Mouse (Mus musculus) kidney, adult 8-10 months (tissue): ENCODE results near the gene Cdyl2.

Experiments used
- DNase-seq, 2 experiments: peaks; one replicate each; pipeline ENCODE4 v3.0.0; 2022

Cdyl2 gene

DNA sequence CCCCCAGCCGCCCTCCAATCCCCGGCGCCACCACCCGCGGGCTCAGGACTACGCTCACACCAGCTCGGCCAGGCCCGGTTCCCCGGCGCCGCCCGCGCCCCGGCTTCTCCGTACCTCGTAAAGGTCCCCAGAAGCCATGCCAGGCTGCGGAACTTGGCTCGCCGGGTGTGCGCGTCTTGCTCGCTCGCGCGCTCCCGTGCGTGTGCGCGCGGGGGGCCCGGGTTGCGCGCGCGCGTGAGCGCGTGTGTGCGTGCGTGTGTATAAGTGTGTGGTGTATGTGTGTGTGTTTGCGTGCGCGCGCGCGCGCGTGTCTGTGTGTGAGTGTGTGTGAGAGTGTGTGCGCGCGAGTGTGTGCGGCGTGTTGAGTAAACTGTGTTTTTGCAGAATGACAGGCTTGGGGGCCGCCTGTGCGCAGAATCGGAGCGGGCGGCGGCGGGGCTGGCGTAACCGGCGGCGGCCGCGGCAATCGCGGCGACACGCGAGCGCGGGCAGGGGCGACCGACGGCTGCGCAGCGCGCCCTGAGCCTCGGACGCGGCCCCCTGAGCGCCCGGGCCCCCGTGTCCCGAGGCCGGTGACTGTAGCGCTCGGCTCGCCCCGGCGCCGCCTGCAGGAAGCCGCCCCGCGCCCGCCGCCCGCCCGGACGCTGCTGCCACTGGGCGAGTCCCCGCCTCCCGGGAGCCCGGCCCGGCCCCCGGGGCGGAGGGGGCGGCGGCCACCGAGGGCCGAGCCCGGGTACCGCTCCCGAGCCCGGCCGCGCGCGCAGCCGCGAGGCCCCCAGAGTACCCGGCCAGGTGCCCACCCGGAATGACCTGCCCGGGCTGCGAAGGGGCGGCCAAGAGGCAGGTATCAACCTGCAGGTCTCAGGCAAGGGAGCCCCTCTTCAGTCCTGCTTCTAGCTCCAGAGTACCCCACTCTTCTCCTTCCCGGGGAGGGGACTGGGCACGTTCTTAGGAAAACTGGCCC lies at the start of gene Cdyl2:
Gene Cdyl2 (minus strand): TSS at position 308 of the 964 bp plus-strand sequence.
- peak; percentile 67 to 69 for DNase-seq

DNA sequence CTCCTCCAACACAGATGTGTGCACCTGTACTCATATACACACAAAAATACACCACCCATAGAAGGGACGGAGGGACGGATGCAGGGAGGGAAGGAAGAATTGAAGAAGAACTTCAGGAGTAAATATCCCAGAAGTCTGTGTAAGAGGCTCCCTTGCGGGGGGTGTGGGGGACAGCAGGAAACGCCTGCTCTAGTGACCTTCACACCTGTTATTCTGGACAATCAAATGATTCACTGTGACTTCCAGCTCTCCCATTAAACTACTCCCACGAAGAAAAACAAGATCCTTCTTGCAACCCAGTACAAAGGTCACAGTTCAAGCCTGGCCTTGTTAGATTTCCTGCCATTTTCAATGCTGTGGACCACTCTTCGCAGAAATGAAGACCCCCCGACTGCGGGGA lies 47.8 kb upstream of the Cdyl2 start:
- DNase-seq, result no peak

DNA sequence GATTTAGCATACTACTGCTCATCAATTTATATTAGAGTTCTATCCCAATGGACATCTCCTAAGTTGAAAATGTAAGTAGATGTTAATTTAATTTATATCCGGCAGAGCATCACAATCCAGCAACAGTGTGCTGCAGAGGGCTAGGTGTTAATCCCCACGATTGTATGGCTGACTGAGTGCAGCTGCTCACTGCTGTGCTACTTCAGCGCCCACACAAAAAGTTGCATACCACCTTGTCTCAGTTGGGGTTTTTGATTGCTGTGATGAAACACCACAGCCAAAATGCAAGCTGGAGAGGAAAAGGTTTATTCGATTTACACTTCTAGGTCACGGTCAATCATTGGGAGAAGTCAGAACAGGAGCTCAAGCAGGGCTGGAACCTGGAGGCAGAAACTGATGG lies 41.4 kb upstream of the Cdyl2 start:
- no peak for DNase-seq

DNA sequence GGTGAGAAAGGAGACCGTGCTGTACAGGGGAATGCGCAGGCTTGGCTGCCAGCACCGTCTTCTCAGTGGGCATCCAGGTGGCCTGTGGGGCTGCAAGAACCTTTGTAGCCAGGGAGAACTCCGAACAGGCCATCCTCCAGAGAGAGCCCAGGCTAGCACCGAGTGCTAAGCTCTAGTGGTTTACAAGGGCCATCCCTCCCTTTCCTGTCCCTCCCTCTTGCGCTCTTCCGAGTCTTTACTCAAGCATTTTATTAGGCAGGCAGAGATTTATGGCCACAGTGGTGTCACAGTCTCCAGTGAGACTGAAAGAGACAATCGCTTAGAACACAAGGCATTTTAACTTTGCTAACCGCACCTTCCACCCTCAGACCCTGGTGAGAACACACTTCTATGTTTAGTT lies 39.9 kb upstream of the Cdyl2 start:
- peak in 1 of 2 experiments; percentile 3 for DNase-seq

DNA sequence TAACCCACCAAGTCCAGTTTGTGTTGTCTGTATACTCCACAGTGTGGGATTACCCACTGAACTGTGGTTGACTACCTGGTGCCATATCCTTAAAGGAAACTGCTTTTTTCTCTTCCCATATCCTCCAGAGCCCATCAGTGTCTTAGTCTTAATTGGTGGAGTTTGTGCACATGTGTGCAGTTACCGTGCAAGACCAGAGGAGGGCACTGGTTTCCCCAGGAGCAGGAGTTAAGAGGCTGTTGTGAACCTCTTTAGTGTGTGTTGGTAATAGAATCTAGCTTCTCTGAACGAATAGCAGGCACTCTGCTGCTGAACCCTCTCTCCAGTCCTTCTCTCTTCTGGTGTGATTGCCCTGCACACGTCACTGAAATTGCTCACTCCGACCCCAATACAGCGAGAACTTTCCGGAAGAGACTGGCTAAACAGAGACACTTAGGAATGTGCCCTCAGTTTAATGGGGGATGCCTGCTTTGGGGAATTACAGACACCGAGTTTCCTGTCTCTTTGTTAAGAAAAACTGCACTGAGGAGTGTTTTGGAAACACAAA lies 39.1 kb upstream of the Cdyl2 start:
- DNase-seq, result peak; percentile 18 to 23

DNA sequence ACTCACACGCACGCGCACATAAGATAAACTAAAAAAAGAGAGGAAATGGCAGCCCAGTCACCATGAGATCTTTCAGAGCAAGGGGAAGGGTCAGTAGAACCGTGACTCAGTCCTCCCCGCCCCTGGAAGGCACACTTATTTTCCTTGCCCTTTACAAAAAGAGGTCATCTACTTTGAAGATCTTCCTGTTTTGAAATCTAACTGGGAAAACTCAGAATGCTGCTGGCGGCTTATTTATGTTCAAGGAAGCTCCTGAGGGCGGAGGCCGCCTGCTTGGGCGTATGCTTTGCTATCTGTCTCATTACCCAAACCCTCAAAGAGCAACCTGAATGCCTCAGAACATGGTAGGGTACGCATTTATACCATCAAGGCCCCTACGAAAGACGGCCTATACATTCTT lies 38.0 kb upstream of the Cdyl2 start:
- no peak for DNase-seq

DNA sequence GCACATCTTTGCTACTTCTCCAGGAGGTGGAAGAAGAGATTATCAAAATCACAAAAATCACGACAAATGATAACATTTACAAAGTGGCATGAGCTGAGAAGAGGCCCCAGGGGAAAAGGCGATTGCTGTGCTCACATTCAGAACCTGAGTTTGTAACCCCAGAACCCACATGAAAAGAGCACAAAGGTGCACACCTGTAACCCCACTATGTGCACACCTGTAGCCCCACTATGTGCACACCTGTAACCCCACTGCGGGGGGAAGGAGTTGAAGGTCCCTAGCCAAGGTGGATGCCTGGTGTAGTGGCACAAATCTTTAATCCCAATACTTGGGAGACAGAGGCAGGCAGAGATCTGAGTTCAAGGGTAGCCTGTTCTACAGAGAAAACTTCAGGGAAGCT lies 23.4 kb upstream of the Cdyl2 start:
- no peak for DNase-seq

DNA sequence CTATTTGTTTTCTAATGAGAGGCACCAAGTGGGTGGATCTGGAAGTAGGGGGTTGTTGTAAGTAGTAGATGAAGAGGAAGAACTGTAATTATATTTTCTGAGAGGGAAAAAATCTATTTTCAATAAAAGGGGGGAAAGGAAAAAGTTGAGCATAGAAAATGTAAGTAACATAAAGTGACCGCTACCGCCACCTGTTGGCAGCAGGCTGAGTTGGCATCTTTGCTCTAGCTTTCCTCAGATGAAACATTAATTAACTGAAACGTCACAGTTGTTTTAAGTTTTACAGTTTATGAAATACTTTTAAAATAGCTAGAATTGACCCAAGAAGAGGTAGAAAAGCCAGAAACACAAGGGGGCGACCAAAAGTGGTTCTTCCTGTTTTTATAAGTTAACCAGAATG lies 22.8 kb upstream of the Cdyl2 start:
- DNase-seq, result peak; percentile 12 to 61

DNA sequence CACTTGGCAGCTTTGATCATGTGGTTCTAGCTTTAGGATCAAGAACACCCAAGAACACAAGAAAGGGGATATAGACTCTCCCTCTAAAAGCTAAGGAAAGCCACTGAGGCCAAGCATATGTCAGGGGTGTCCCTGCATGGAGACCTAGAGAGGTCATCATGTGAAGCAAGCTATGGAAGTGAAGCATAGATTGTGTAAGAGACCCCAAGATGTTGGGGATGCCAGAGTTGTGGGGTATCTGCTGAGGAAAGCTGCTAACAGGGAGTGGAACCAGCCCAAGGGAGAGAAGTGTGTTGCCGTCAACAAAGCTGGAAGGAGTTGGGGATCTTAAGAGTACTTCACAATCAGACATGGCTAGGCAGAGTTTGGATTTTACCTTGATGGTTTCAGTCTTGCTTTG lies 7.9 kb upstream of the Cdyl2 start:
- DNase-seq, result no peak

DNA sequence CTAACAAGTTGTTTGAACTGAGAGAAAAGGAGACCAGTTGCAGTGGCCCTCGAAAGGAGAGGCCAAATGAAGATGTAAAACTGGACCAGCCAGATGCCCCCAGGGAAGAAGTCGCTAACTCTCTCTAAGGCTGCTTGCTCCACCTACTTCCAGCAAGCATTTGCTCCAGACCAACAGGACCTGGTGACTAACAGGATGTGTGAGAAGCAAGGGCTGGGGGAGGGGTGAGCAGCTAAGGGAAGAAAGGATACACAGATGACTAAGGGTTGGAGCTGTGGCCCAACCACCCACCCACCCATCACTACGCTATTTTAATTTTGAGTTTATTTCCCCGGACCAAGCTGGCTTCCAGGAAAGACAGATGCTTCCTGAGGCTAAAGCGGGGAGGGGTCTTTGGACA lies 2.5 kb upstream of the Cdyl2 start:
- no peak for DNase-seq

DNA sequence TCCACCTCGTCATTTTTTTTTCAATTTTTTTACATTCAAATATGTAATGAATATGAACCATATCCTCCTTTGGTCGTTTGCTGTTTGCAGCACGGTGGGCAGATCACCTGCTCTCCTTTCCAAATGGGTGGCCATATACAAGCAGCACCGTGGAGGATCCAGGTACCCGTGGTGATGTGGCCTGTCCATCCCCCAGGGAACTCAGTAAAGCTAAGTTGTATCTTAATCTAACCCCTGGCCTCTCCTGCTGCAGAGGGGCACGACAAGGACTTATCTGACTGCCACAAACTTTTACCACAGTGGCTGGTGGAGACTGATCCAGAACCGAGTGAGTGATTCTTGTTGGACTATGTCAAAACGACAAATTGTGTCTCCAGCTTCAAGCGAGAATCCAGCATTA lies 1.4 kb upstream of the Cdyl2 start:
- no peak for DNase-seq

DNA sequence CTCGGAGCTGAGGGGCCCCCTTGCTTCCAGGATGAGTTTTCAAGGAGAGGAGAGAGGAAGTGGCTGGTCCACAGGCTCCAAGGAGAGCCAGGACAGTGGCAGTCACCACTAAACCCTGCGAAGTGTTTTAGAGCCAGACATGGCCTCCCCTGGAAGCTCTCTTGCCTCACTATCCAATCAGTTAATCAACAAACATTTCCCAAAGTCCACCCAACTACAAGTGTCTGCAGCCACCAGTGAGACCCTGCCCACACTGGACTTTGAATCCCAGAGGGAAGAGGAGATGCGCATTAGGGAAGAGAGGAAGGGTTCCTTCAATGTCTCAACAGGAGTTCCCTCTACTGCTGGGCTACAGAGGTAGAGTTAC lies 840 bp upstream of the Cdyl2 start:
- DNase-seq, result peak; percentile 12 to 14

DNA sequence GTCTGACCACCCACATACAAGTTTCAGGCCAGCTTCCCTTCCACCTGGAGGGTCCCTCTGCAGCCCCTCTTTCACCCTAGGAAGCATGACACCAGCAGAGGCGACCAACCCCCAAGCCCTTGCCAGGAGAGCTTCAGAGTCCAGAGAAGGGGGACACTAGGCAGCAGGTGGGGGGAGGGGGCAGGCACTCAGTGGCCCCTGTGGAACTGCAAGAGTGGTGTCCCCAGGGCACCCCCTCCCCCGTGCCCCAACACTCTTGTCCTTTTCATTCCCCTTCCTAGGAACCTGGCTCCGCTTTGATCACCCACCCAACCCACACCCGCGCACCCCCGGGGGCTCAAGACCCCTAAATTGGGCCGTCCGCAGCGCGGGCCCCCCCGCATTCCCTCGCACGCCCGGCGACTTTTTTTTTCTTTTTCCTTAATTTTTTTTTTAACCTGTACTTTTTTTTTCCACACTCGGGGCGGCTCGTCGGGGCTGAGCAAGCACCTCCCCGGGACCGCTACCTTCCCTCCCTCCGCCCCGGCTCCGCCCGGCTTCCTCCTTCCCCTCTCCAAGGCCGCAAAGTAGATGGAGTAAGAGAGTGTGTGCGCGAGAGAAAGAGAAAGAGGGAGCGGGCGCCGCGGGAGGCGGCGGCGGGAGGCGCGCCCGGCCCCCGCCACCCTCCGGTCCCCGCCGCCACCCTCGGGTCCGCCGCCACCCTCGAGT lies 661 bp downstream of the Cdyl2 start:
- peak; percentile 29 to 42 for DNase-seq

DNA sequence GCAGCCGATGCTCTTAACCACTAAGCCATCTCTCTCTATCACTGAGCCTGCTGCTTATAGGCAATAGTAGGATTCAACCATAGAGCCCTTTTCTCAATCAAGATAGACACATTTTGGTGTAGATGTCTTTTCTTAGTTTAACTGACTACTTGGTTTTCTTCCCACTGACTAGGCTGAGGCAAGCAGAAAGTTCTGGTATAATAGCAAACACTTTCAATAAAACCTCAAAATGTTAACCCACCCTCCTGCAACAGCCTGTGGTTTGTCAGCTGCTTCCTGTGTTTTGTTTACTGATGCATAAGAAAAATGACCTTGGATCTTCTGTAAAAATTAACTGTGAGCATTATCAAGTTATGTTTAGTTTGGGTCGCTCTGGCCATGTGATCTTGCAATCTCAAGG lies 11.3 kb downstream of the Cdyl2 start:
- DNase-seq, result no peak

DNA sequence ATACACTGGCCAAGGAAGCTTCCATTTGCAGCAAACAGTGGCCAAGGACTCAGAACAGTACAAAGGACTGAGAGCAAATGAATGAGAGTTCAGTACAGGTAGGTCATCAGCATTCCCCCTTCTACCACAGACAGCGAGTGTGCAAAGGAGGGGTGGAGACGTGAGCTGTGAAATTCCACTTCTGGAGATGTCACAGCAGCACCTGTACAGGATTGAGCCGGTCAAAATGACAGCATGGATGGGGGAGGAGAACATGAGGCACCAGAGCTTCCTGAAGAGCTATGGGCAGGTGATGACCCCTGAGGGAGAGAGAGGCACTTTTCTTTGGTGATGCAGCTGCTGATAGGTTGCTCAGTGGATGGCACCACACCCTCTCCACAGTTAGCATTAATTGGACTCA lies 25.3 kb downstream of the Cdyl2 start:
- DNase-seq, result no peak

DNA sequence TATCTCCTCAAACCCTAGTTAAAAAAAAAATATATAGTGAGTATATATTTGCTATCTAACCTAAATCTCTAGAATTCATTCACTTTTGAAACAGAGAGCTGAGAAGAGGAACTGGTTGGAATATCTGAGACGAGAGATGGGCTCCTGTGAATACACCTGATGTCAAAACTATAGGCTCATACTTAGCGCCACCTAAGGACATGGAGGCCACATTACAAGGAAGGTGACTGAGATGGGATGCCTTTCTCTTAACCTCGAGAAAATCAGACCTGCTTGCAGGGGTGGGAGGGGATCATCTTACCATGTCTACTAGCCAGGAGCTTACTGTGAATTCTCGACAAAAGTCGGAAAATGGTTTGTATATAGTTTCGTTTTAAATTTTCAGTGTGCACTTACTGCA lies 30.3 kb downstream of the Cdyl2 start:
- no peak for DNase-seq

DNA sequence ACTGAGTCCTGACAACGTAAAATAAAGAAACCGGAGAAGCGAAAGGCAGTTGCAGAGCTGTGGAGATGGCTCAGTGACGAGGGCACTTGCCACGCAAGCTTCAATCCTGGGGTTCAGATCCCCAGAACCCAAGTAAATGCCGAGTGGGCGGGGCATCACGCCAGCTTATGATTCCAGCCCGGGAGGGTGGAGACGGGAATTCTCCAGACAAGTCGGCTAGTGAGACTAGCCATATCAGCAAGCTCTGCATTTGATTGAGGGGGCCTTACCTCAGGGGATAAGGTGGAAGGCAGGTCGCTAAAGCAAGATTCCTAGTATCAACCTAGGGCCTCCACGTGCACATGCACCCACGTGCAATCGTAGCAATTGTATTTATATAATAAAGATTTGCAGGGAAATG lies 39.9 kb downstream of the Cdyl2 start:
- no peak for DNase-seq

DNA sequence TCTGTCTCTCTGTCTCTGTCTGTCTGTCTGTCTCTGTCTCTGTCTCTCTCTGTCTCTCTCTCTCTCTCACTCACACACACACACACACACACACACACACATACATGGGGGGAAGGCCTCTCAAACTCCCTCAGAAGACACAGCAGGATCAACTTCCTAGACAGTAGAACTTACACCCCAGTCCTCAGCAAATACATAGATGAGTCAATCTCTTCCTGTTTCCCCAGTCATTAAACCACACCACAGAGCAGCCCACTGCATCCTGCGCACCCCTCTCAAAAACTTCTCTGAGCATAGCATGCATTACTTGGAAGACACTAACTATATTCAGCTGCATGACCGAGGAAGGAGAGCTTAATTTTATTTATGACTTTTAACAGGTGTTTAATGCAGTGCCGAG lies 43.0 kb downstream of the Cdyl2 start:
- no peak for DNase-seq

DNA sequence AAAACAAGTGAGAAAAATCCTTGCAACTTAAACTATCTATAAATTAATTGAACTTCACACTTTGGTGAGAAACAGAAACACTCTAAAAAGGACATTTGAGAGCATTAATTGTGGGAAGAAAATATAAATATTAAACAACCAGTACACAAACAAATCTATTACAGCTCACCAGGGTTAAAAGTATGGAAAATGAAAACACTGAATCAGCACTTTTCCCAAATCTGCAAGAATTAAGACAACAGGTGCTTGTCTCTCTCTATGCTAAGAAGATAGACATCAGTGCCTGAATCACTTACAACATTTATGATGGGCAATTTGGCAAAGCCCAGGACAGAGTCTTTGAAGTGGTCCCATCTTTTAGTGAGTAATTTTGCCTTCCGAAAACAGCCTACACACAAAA lies 56.6 kb downstream of the Cdyl2 start:
- no peak for DNase-seq

DNA sequence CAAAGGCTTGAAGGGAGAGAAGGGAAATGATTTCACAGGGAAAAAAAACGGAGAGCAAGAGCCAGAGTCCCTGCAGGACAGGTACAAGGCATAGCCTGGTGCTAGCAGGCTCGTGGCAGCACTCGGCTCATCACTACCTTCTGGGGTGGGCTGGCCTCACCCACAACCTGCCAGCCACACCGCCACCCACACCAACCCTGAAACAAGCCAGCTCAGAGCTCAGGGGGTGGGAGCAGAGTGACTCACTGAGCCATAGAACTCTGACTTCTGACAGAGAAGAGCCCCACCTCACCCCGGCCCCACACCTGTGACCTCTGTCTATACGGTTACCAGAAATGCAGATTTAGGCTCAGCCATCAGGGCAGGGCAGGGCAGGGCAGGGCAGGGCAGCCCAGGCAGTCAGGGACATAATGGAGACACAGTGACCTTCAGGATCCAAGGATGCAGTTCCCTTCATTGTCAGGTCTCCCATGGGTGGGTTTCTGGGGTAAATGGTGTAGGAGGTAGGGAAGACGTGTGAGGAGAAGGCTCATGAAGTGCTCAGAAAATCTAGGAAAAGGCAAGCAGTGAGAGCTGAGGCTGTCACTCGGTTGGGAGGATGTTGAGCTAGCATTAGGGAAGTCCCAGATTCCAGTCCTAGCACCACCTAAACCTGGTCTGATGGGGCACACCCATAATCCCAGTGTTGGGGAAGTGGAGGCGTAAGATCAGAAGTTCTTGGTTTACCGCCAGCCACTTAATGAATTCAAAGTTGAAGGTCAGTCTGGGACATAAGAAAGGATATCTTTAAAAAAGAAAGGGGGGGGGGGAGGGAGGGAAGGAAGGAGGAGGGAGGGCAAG lies 58.6 kb downstream of the Cdyl2 start:
- no peak for DNase-seq

DNA sequence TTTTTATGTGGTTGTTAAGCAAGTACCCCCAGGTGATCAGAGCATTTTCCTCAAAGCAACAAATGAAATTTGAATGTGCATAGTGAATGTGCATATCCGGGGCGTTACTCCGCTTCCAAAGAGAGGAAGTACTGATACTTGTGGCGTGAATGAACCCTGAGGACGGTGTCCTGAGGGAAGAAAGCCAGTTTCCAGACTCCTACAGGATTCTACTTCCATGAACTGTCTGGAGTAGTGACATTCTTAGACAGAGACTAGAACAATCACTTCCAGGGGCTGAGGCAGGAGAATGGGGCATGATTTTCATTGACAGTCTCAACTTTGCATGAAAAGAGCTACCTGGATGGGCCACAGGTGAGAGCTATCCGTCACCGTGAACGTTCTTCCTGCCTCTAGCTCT lies 59.3 kb downstream of the Cdyl2 start:
- no peak for DNase-seq

DNA sequence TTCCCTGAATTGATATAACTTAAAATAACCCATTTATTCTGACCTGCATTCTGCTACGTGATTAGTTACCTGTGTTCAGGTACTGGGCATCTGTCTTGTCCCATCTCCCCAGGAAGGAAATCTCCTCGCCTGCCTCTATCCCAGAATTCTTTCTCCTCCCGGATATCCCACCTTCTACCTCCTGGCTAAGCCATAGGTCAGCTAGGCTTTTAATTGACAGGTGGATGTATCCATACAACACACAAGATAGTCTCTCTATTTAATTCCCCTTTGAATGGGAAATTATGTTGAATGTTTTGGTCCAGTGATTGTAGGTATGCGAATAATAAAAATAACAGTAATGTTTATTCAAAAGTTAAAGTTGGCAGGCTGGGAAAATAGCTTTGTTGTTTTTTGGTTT lies 59.7 kb downstream of the Cdyl2 start:
- no peak for DNase-seq

DNA sequence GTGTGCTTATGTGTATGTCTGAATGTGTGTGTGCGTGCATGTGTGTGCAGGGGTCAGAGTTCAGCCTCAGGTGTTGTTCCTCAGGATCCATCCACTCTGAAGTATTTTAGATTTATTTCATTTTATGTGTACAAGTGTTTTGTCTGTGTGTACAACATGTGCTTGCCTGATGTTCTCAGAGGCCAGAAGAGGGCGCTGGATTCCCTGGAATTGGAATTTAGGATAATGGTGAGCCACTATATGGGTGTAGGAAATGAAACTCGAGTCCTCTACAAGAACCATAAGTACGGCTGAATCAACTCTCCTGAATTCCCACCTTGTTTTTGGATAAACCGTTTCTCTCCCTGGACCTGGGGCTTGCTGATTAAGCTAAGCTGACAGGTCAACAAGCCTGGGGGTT lies 61.2 kb downstream of the Cdyl2 start:
- peak in 1 of 2 experiments; percentile 9 for DNase-seq
